Mouse (Mus musculus) frontal cortex, adult (tissue): Measurements from ENCODE around the gene Bcorl1.

Experiments
- ATAC-seq: cut with Nextera tagmentation; 2 replicates; pipeline ENCODE4 v1.9.2; 2017; ENCODE audit warnings: mild to moderate bottlenecking, moderate library complexity, mixed read lengths; ENCODE audit not compliant: low TSS enrichment

Gene Bcorl1

GRCm38 (mm10) chrX:48444677-48445076 lies 103.5 kb downstream of the Bcorl1 start:
- no peak for ATAC-seq

GRCm38 (mm10) chrX:48449646-48450045 lies 108.5 kb downstream of the Bcorl1 start:
- no peak for ATAC-seq

GRCm38 (mm10) chrX:48452231-48452890 lies 111.2 kb downstream of the Bcorl1 start:
- ATAC-seq = no peak

GRCm38 (mm10) chrX:48452931-48453673 lies 111.9 kb downstream of the Bcorl1 start:
- ATAC-seq = no peak

GRCm38 (mm10) chrX:48453736-48454494 lies 112.8 kb downstream of the Bcorl1 start:
- peak; percentile 52; the same call in 1 of the 2 replicates for ATAC-seq

- ATAC-seq = no peak
Observed at GRCm38 (mm10) chrX:48454495-48454878, 113.3 kb downstream of the Bcorl1 start.

GRCm38 (mm10) chrX:48455018-48455417 lies 113.9 kb downstream of the Bcorl1 start:
- no peak for ATAC-seq

GRCm38 (mm10) chrX:48456956-48457355 lies 115.8 kb downstream of the Bcorl1 start:
- no peak for ATAC-seq
